Mouse (Mus musculus): ENCODE results near the gene Slc28a2. TPM values are rescaled to one million over a fixed set of nuclear protein-coding genes. Genes with fewer than 3 reads are reported as not detected.
A peak's percentile ranks its signal among the peaks of the same experiment; 100 is the strongest.
"Not testable (repeated sequence)": the region's sequence is repeated elsewhere in the genome, so short reads cannot be mapped to it uniquely, and the experiment has no call there.

Gene Slc28a2
- polyA plus RNA-seq (2016; fragmentation: Nextera tagmentation; extraction: Ambion mirVana): not detected in 2 replicates

- H3K4me1 ChIP-seq; DNase-seq (ENCODE audit: extremely low spot score, low spot score); H3K27ac ChIP-seq; H3K4me3 ChIP-seq; H3K36me3 ChIP-seq (replicated peaks); H3K27me3 ChIP-seq (ENCODE audit: poor library complexity, severe bottlenecking); H3K9me3 ChIP-seq: not testable (repeated sequence)
- WGBS: 42% methylated on average over 3 of the region's 3 CpGs
These were observed at the start of gene Slc28a2 for GRCm38 (mm10) chr2:122426200-122426599. TSS of gene Slc28a2 (plus strand) at chr2:122426477.

- Histone ChIP-seq H3K4me3 (peak overlapping the region; percentile 71), H3K9me3 (no peaks in the 10 kb centered on the region), H3K27me3 (ENCODE audit: poor library complexity, severe bottlenecking) (peaks cover 7% of the 10 kb centered on the region; the same call in 1 of the 2 replicates), H3K36me3 (replicated peaks) (no peaks in the 10 kb centered on the region), H3K4me1 (peaks cover 20% of the 10 kb centered on the region), H3K27ac (peak overlapping the region; percentile 93)
- peak; percentile 97 for DNase-seq (ENCODE audit: extremely low spot score, low spot score)
- under 1% methylated on average over 28 of the region's 28 CpGs for WGBS
These were observed 49.0 kb upstream of the Slc28a2 start for GRCm38 (mm10) chr2:122377215-122377674.

- H3K27ac ChIP-seq: peak overlapping the region; percentile 93
- H3K4me3 ChIP-seq: peak overlapping the region; percentile 71
- no peaks in the 10 kb centered on the region for H3K9me3 ChIP-seq
- no peaks in the 10 kb centered on the region for H3K36me3 ChIP-seq (replicated peaks)
- WGBS: under 1% methylated on average over 26 of the region's 26 CpGs
- DNase-seq (ENCODE audit: extremely low spot score, low spot score): peak; percentile 86
- peaks cover 20% of the 10 kb centered on the region for H3K4me1 ChIP-seq
- H3K27me3 ChIP-seq (ENCODE audit: poor library complexity, severe bottlenecking): 0 out of 2 replicates have a peak, but pooled peaks cover 5% of the 10 kb centered on the region
These were observed 48.5 kb upstream of the Slc28a2 start for GRCm38 (mm10) chr2:122377751-122378246.

GRCm38 (mm10) chr2:122378421-122379291 lies 47.6 kb upstream of the Slc28a2 start:
- DNase-seq (ENCODE audit: extremely low spot score, low spot score): no peak
- peaks cover 20% of the 10 kb centered on the region for H3K4me1 ChIP-seq
- 0 out of 2 replicates have a peak, but pooled peaks cover 5% of the 10 kb centered on the region for H3K27me3 ChIP-seq (ENCODE audit: poor library complexity, severe bottlenecking)
- H3K9me3 ChIP-seq: no peaks in the 10 kb centered on the region
- H3K27ac ChIP-seq: peak overlapping the region; percentile 93
- 22% methylated on average over 8 of the region's 8 CpGs for WGBS
- no peaks in the 10 kb centered on the region for H3K36me3 ChIP-seq (replicated peaks)
- peak overlapping the region; percentile 71 for H3K4me3 ChIP-seq

GRCm38 (mm10) chr2:122379292-122379650 lies 47.0 kb upstream of the Slc28a2 start:
- WGBS: 65% methylated on average over 2 of the region's 2 CpGs
- H3K4me1 ChIP-seq: peaks cover 20% of the 10 kb centered on the region
- no peaks in the 10 kb centered on the region for H3K36me3 ChIP-seq (replicated peaks)
- H3K27ac ChIP-seq: no peak overlapping the region
- 0 out of 2 replicates have a peak, but pooled peaks cover 5% of the 10 kb centered on the region for H3K27me3 ChIP-seq (ENCODE audit: poor library complexity, severe bottlenecking)
- no peak for DNase-seq (ENCODE audit: extremely low spot score, low spot score)
- H3K4me3 ChIP-seq: no peak overlapping the region
- no peaks in the 10 kb centered on the region for H3K9me3 ChIP-seq

- peak overlapping the region; percentile 45 for H3K4me3 ChIP-seq
- 0 out of 2 replicates have a peak, but pooled peaks cover 5% of the 10 kb centered on the region for H3K27me3 ChIP-seq (ENCODE audit: poor library complexity, severe bottlenecking)
- H3K4me1 ChIP-seq: peaks cover 16% of the 10 kb centered on the region
- H3K36me3 ChIP-seq (replicated peaks): no peaks in the 10 kb centered on the region
- WGBS: 16% methylated on average over 11 of the region's 11 CpGs
- H3K27ac ChIP-seq: peak overlapping the region; percentile 71; the same call in 1 of the 2 replicates
- H3K9me3 ChIP-seq: no peaks in the 10 kb centered on the region
- peak; percentile 66 for DNase-seq (ENCODE audit: extremely low spot score, low spot score)
These were observed 45.4 kb upstream of the Slc28a2 start for GRCm38 (mm10) chr2:122380768-122381311.

- Histone ChIP-seq H3K36me3 (replicated peaks) (no peaks in the 10 kb centered on the region), H3K9me3 (no peaks in the 10 kb centered on the region), H3K4me3 (no peak overlapping the region), H3K4me1 (peaks cover 13% of the 10 kb centered on the region), H3K27me3 (ENCODE audit: poor library complexity, severe bottlenecking) (0 out of 2 replicates have a peak, but pooled peaks cover 5% of the 10 kb centered on the region), H3K27ac (no peak overlapping the region)
- DNase-seq (ENCODE audit: extremely low spot score, low spot score): no peak
- WGBS: 80% methylated on average over 16 of the region's 16 CpGs
These were observed 44.8 kb upstream of the Slc28a2 start for GRCm38 (mm10) chr2:122381329-122382103.

GRCm38 (mm10) chr2:122382121-122382520 lies 44.2 kb upstream of the Slc28a2 start:
- no peak overlapping the region for H3K27ac ChIP-seq
- 0 out of 2 replicates have a peak, but pooled peaks cover 5% of the 10 kb centered on the region for H3K27me3 ChIP-seq (ENCODE audit: poor library complexity, severe bottlenecking)
- H3K36me3 ChIP-seq (replicated peaks): no peaks in the 10 kb centered on the region
- DNase-seq (ENCODE audit: extremely low spot score, low spot score): no peak
- no peak overlapping the region for H3K4me3 ChIP-seq
- 86% methylated on average over 6 of the region's 6 CpGs for WGBS
- peaks cover 13% of the 10 kb centered on the region for H3K4me1 ChIP-seq
- no peaks in the 10 kb centered on the region for H3K9me3 ChIP-seq

- Histone ChIP-seq H3K4me3 (no peak overlapping the region), H3K27ac (no peak overlapping the region), H3K27me3 (ENCODE audit: poor library complexity, severe bottlenecking) (no peaks in the 10 kb centered on the region), H3K4me1 (peaks cover 5% of the 10 kb centered on the region), H3K36me3 (replicated peaks) (no peaks in the 10 kb centered on the region), H3K9me3 (no peaks in the 10 kb centered on the region)
- 49% methylated on average over 3 of the region's 3 CpGs for WGBS
- no peak for DNase-seq (ENCODE audit: extremely low spot score, low spot score)
These were observed 41.2 kb upstream of the Slc28a2 start for GRCm38 (mm10) chr2:122385095-122385494.

GRCm38 (mm10) chr2:122387135-122387534 lies 39.1 kb upstream of the Slc28a2 start:
- not testable (repeated sequence) for DNase-seq (ENCODE audit: extremely low spot score, low spot score)
- WGBS: 94% methylated on average over 3 of the region's 3 CpGs

GRCm38 (mm10) chr2:122396150-122396549 lies 30.1 kb upstream of the Slc28a2 start:
- H3K9me3 ChIP-seq: no peaks in the 10 kb centered on the region
- no peaks in the 10 kb centered on the region for H3K27me3 ChIP-seq (ENCODE audit: poor library complexity, severe bottlenecking)
- 87% methylated on average over 1 of the region's 1 CpGs for WGBS
- H3K27ac ChIP-seq: no peak overlapping the region
- H3K4me3 ChIP-seq: no peak overlapping the region
- no peaks in the 10 kb centered on the region for H3K36me3 ChIP-seq (replicated peaks)
- no peak for DNase-seq (ENCODE audit: extremely low spot score, low spot score)
- H3K4me1 ChIP-seq: no peaks in the 10 kb centered on the region

More at GRCm38 (mm10) chr2:122387135-122387534, 39.1 kb upstream of the Slc28a2 start:
- not testable (repeated sequence) for H3K4me3 ChIP-seq; H3K27ac ChIP-seq; H3K4me1 ChIP-seq; H3K36me3 ChIP-seq (replicated peaks); H3K9me3 ChIP-seq; H3K27me3 ChIP-seq (ENCODE audit: poor library complexity, severe bottlenecking)

- Histone ChIP-seq H3K4me1 (no peaks in the 10 kb centered on the region), H3K27ac (no peak overlapping the region), H3K27me3 (ENCODE audit: poor library complexity, severe bottlenecking) (no peaks in the 10 kb centered on the region), H3K9me3 (no peaks in the 10 kb centered on the region), H3K36me3 (replicated peaks) (no peaks in the 10 kb centered on the region), H3K4me3 (no peak overlapping the region)
- WGBS: 90% methylated on average over 2 of the region's 2 CpGs
- DNase-seq (ENCODE audit: extremely low spot score, low spot score): no peak
These were observed 18.7 kb upstream of the Slc28a2 start for GRCm38 (mm10) chr2:122407607-122408006.

Data from forebrain, embryonic 10.5 days (tissue).